Mouse (Mus musculus): ENCODE results near the gene Plekhg5.

DNA sequence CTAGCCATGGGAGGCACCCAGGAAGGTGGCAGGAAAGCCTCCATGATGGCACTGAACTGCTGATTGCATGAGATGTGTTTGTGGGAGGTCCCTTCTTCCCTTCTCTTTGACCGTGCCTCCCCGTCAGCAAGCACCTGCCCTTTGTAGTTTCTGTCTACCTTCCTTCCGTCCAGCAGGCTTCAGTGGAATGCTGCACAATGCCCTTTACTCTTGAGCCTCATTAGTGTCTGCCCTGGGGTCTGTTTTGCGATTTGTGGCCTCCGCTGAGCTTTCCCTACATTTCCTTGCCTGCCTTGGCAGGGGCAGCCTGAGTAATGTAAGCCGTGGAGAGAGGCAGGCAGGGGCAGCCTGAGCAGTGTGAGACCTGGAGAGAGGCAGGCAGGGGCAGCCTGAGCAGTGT lies 27.7 kb upstream of the Plekhg5 start:
- TF ChIP-seq HCFC1 (IDR thresholded peaks at IDR 0.05; ENCODE audit: low read depth, low read length) (no peak), CTCF (conservative IDR thresholded peaks at IDR 0.05 in 1 of 2, IDR thresholded peaks at IDR 0.05 in 1 of 2; ENCODE audit: low read depth in 2 of 2, low read length in 2 of 2) (no peak), MXI1 (IDR thresholded peaks at IDR 0.05; ENCODE audit: low read depth, low read length) (no peak), KAT2A (IDR thresholded peaks at IDR 0.05; ENCODE audit: insufficient replicate concordance, low read length) (no peak), ZNF384 (IDR thresholded peaks at IDR 0.05; ENCODE audit: low read depth, low read length) (no peak), GABPA (IDR thresholded peaks at IDR 0.05; ENCODE audit: insufficient replicate concordance, low read depth, low read length) (no peak), EP300 (IDR thresholded peaks at IDR 0.05; ENCODE audit: low read length) (no peak), MAZ (IDR thresholded peaks at IDR 0.05; ENCODE audit: low read depth, low read length) (no peak), POLR2AphosphoS2 (IDR thresholded peaks at IDR 0.05; ENCODE audit: low read depth, low read length) (no peak), UBTF (IDR thresholded peaks at IDR 0.05; ENCODE audit: low read depth, low read length) (no peak), POLR2A (IDR thresholded peaks at IDR 0.05; ENCODE audit: low read depth, low read length) (no peak), NELFE (IDR thresholded peaks at IDR 0.05; ENCODE audit: low read depth, low read length) (no peak), E2F4 (IDR thresholded peaks at IDR 0.05; ENCODE audit: insufficient replicate concordance, low read depth, low read length) (no peak), TCF12 (IDR thresholded peaks at IDR 0.05; ENCODE audit: low read depth, low read length) (no peak)
